Mouse (Mus musculus): ENCODE results near the gene Atpaf2.

Gene Atpaf2

DNA sequence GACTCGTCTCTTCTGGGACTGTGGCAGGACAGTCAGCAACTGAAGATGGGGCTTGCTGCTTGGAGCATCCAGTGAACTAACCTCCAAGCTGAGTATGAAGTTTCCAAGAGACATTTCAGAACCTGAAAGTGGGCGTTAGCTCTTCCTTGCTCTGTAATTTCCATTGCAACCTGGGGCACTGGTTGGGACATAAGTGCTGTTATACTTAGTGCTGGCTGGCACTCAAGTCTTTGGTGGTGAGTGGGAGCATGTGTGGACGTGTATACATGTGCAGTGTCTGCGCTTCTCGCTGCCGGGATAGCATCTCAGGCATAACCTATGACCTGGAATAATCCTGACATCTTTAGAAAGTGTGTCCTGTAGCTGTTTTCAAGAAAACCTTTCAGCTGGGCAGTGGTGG lies 26.9 kb downstream of the Atpaf2 start:
- DNase-seq, result no peak

DNA sequence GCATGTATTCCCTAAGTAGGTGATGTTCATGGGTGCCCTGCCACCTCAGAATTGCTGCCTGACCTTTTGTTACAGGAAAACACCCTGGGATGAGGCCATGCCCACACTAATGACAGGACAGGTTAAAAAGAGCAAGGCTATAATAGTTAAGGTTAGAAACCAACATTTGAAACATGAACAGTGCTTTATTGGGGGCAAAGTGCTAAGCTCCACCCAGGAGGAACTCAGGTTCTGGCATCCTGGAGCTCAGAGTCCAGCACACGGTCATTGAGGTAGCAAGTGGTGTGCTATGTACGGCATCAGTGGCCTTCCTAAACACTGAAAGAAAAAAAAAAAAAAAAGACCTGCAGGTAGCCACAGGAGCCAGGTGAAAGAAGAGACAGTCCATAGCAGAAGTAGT lies 30.3 kb downstream of the Atpaf2 start:
- DNase-seq, result no peak

DNA sequence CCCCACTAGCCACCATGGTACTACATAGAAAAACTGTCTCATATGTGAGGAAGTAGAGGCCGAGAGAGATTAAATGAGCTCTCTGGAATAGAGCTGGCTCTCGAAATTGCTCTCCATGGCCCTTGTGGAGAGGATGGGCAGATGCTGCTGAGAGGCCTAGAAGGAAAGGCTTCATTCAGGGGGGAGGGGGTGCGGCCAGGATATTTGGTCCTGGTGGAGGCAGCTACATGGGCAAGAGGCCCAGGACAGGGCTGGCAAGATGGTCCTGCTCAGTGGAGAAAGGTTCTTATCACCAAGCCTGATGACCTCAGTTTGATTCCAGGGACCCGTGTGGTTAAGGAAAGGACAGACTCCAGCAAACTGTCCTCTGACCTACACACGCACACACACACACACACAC lies 32.3 kb downstream of the Atpaf2 start:
- DNase-seq, result no peak

DNA sequence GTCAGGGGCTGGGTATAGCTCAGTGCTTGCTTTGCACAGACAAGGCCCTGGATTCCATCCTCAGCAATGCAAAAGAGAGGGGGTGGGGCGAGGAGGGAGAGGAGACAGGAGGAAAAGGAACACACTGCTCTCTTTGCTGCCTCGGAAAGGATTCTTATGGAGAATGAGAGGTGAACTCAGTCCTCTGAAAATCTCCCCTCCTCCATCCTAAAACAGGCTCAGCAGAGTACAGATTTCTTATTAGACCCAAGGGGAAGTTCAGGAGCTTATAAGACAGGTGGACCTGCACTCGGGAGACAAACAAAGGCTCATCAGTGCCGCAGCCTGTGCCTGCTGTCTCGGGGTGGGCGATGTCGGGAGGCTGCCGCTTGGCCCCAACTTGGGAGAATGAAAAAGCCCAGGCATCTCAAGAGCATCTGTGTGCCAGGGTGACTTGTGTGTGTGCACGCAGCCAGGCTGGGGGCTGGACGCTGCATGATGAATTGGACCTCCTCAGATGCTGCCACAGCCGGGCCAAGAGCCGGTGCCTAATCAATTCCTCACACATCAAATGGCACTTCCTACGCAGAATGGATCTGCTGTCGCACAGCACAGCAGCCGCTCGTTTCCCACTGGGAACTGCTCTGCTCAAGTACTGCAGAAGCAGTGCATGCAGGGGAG lies 33.4 kb downstream of the Atpaf2 start:
- peak; percentile 50 for DNase-seq

DNA sequence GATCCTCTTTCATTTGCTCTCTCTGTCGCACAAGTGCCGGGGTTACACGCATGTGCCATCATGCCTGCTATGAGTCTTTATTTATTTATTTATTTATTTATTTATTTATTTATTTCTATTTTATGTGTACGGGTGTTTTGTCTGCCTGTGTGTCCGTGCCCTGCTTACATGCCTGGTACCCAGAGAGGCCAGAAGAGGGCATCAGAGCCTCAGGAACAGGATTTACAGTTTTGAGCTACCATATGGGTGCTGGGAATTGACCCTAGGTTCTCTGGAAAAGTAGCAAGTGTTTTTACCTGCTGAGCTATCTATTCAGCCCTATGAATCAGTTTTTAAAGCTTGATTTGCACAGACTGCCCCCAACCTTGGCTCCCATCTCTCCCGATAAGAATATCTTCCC lies 34.7 kb downstream of the Atpaf2 start:
- no peak for DNase-seq

DNA sequence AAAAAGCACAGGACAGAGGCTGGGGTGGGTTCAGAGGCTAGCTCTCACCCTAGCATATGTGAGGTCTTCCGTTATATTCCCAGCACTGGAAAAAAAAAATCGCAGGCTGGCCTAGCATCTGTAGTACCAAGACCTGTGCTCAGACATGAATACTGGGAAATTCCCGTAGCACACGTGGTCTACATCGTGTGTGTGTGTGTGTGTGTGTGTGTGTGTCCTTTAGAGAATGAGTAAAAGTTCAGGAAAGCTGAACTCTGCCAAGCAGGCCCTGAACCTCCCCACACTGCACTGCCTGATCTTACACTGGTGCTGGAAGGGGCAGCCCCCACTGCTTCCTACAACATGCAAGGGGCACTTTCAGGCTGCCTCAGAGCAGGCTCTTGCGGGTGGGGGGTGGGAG lies 43.8 kb downstream of the Atpaf2 start:
- DNase-seq, result no peak

DNA sequence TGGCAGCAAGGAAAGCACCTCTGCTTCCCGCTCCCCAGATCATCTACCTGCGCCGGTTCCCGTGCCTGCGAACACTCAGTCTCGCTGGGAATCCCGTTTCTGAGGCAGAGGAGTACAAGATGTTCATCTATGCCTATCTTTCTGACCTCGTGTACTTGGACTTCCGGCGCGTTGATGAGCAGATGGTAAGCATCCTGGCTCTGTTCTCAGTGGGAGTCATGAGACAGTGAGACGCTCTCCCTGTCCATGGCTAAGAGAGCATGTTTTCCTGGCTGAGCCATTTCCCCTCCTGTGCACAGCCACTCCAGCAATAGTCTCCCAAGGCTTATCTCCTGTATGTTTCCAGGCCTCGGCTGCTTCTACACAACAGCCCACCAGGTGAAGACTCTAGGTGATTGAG lies 47.8 kb downstream of the Atpaf2 start:
- DNase-seq, result no peak

DNA sequence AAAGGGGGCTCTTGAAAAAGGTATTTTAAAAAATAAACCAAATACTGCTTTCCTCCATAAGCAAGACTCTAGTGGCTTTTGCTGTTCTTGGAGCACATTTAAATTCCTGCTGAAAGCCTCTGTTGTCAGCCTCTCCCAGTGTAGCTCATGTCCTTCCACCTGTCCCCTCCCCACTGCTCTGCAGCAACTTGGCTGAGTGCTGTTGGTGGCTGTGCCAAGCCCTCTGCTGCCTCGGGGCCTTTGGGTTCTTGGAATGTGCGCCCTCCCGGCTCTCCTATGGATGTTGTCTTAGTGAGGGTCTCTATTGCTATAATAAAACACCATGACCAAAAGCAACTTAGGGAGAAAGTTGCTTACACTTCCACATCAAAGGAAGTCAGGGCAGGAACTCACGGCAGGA lies 48.8 kb downstream of the Atpaf2 start:
- no peak for DNase-seq

DNA sequence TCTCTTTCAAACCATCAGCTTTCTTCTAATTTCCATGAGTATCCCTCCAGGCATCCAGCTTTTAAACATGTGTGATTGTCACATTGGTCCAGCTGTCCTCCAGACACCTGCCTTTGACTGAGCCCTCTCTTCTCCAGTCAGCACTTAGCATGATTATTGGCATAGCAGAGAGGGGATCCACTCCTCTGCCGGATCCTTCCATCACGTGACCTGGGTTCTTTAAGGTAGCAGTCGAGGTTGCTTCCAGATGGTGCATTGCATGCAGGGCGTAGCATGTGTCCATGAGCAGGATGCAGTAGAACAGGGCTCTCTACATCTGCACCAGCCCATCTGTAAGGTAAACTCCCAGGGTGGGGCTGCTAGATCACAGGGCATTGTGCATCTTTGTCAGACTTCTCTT lies 49.3 kb downstream of the Atpaf2 start:
- DNase-seq, result no peak

DNA sequence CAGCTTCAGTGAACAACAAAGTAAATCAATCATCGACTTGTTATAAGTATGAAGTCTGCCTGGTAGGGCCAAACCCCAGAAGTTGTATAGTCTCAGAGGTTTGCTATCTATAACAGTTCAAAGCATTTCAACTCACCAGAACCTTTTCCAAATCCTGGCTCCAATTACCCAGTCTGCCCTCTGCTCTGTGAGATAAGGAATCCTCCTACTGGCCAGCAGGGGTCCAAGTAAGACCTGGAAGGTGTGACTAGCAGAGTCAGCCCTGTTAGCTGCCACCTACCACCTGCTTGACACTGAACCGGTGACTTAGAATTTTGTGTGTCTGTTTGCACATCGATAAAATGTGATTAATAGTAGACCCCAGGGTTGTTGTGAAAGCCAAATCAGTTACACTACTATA lies 51.0 kb downstream of the Atpaf2 start:
- no peak for DNase-seq

DNA sequence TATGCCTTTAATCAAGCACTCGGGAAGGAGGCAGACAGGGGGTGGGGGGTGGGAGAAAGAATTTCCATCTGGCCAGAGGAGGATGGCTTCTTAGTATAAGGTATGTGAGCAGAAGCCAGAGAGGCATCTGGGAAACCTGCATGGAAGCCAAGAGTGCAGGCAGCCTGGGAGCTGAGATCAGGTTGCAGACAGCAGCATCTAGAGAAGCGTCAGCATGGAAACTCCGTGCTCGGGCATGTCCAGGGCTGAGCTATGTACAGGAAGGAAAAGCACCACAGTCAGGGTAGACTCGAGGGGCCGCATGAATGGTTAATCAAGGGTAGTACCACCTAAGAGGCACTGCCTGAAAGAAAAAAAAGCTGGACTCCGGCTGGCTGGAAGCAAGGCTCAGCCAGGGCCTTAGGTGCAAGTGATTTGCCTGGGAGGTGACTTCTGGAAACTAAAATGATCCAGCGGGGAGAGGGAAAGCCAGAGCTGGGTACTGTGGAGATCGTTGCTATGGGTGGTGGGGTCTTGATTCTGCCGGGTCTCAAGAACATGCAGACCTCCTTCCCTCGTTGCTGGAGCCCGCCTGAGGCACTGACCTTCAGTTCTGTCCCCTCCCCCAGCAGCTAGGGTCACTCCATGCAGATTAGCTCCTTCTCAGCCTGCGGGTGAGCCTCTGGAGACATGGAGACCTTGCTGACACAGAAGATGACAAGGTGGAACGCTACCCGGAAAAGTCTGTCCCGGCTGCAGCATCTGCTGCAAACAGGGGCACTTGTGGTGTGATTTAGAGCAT lies 51.8 kb downstream of the Atpaf2 start:
- peak; percentile 34 for DNase-seq

DNA sequence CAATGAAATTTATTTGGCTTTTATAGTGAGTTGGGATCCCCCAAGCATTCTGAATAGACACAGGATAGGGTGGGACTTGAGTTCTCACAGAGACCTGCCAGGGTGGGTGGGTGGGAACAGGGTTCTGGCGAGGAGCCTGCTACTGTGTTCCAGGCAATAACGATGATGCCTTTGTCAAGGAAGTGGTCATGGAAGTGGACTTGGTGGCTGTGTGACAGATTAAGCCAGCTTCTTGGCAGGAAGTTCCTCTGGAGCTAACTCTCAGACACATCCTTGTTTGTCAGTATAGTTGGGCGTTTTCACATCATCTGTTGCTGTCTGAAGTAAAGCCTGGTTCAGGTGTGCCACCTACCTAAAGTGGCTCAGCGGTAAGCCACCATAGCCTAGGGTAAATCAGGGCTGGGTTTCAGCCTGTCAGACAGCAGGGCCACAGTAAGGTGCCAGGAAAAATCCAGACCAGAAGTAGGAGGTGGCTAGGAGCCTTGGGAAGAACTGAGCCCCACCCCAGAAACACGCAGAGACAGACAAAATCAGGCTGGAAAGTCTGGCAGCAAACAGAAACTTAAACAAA lies 57.5 kb downstream of the Atpaf2 start:
- DNase-seq, result no peak

DNA sequence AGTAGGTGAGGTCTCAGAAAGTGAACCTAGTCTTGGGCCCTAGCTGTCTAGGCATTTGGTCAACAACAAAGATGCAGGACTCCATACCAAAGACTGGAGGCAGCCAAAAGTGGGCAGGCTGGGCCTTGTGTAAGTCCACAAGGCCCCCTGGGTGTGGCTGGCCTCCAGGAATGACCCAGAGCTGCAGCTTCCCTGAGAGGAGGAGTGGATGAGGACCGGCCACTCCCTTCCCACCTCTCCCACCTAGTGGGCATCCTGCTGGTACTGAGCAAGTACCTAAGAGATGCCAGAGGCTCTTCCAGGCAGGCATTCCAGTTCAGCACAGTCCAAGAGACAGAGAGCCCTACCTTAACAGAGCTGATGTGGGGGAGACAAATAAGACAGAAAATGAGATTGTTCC lies 58.3 kb downstream of the Atpaf2 start:
- DNase-seq, result no peak

DNA sequence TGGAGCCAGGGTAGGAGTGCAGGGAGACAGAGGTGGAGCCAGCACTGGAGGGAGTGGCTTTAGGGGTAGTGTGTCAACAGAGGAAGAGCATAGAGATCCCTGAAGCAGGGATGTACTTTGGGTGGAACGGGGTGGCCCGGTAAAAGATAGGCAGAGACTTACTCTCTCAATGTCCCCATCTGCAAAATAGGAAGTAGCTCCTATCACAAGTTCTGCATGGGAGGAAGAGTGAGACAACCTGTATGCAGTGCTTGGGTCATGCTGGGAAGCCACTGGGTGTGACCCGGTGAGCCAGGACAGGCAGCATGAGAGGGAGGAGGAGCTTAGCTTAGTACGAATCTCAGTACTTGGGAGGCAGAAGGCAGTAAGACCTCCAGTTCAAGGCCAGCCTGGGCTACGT lies 59.1 kb downstream of the Atpaf2 start:
- DNase-seq, result no peak

DNA sequence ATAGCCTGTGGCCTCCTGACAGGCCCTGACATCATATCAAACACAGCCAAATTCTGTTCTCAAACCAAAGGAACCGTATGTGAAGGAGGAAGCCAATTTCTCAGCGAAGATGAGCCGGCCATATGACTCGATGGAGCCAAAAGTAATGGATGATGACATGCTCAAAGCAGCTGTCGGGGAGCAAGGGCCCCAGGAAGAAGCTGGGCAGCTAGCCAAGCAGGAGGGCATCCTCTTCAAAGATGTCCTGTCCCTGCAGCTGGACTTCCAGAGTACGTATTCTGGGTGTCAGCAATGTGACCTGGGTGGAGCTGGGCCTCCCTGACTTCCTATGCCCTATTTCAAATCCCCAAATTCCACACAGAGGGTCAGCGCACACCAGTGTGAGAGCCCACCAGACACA lies 59.7 kb downstream of the Atpaf2 start:
- DNase-seq, result peak; percentile 33

DNA sequence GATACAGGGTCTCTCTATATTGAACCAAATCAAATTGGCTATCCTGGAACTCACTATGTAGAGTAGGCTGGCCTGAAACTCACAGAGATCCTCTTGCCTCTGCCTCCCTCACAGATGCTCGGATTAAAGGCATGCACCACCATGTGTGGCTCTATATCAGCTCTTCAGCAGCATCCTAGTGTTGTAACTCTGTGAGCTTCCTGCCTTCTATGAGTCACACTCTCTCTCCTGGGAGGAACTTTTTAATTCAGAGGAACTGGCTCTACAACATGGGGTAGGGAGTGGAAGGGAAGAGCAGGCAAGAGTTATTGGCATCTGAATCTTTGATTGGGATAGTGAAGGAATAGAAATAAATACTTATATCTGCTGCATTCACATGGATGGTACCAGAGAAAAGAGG lies 61.1 kb downstream of the Atpaf2 start:
- no peak for DNase-seq

DNA sequence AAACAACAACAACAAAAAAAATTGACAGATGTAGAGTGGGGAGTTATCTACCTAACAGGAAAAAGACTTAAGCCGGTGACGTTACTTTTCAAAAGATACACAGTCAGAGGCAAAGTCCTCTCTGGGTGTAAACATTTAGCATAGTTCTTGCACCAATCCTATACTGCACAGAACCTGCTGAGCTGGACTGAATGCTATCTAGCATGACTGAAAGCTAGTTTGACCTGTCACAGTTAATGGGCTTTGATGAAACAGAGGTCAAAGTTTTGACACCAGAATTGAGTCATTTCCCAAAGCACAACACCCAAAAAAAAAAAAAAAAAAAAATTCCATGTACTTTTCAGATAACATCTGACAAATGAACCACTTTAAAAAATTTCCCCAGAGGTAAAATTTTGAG lies 62.3 kb downstream of the Atpaf2 start:
- no peak for DNase-seq

DNA sequence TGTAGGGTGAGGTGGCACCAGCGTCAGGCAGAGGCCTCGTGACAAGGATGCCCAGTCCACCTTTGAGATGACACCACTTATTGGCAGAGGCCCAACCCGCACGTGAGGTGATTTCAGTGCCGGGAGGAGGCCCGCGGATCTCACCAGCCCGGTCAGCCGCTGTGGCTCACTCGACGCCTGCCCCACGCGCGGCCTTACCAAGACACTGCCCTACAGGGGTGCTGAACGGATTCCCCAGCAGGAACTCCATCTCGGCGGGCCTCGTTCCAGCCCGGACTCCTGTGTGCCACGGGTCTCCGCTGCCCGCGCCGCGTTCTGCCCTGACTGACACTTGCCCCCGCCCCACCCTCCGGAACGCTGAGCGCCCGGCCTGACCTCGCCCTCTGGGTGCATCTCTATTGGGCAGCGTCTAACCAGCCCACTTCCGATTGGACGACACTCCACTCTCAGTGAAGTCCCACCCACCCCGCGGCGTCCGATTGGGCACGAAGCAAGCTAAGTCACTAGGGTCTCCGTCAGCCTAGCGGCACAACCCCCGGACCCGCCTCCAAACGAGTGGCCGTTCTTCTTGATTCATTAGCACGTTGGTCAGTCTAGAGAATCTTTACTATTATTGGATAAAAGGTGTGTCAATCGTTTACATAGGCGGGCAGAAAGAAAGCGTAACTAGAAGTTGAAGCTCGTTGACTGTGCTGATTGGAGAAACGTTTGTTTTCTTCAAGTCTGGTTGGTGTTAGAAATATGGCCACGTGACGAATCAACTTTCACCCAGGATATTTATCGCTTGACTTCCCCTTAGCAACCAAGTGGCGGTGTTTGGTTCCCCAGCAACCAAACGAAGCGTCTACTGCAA lies 65.5 kb downstream of the Atpaf2 start, which contains the start of the genes Tom1l2 and Drc3:
Gene Tom1l2, minus strand, starts transcription at position 347 of the 853 bp plus-strand sequence.
Gene Drc3, plus strand, starts transcription at position 771 of the 853 bp plus-strand sequence.
- DNase-seq, result peak; percentile 100

DNA sequence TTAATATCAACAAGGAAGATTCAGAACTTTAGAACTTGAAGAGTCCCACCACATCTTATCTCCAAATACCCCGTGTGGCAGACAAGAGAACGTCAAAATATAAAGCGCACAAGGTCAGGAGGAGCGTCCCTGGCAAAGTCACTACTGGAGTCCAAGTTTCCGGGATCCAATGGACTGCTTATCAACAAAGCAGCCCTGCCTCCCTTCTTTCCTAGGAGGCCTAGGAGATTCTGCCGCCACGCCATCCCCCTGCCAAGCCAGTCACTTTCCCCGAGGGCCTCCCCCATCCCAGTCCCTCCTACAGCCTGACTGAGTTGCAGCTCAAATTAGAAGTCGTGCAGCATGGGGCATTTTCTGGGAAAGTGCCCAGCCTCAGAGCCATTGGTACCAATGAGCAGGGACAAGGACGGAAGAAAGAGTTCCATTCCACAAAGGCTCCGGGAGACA lies 66.3 kb downstream of the Atpaf2 start:
- DNase-seq, result no peak

DNA sequence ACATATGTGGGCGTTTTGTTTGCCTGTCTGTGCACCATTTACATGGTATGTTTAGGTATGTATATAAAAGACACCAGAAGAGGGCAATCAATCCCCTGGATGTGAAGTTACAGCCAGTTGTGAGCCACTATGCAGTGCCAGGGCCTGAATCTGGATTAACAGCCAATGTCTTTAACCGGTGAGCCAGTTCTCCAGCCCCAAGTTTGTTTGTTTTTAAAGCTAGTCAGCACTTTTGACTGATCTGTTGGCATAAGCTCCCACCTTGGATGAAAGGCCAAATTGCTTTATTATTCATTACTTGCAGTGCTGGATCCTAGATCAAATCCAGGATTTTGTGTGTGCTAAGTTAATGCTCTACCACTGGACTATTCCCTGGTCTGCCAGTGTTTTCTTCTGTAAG lies 66.9 kb downstream of the Atpaf2 start:
- no peak for DNase-seq
